Mouse (Mus musculus): Measurements from ENCODE around the gene Tmem255b. TPM values are rescaled to one million over a fixed set of nuclear protein-coding genes. Genes with fewer than 3 reads are reported as not detected.

The Tmem255b gene
- polyA plus RNA-seq, 1 experiment from 2014 or later = 5.8 TPM

DNA sequence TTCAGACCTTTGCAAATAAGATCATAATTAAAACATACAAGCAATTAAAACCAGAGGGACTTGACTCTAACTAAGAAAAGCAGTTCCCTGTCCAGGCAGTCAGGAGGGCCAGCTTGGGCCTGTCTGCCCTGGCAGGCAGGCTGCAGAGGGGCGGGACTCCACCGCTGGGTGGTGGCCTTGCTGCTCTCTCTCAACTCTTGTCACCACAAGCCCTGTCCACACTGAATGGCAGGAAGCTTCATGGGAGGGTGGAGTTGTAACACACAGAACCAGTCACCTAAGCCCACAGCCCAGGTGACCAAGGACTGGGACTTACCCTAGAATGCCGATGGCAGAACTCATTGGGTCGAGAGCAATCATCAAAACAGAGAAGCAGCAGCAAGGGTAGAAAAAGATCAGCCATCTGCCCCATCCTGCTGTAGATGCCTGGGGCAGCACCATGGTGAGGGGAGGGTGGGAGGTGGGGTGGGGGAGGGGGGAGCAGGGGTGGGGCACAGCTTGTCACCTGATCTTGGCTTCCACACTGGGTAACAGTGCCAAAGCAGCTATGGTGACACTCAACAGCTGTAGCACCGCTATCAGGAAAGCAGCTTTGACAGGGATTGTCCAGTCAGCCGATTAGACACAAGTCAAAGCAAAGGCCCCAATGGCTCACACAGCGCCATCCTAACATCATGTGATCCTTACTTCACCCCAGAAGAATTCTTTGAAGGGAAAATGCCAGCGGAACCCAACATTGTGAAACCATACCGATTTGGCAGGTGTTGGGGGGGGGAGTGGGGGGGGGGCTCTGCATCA lies 57.4 kb downstream of the Tmem255b start:
- Histone ChIP-seq H3K9me3 (ENCODE audit: control insufficient read depth) (no peaks in the 10 kb centered on the region), H3K36me3 (ENCODE audit: control insufficient read depth, insufficient read depth) (peaks cover 6% of the 10 kb centered on the region; the same call in 1 of the 2 replicates), H3K4me1 (replicated peaks; ENCODE audit: control insufficient read depth, insufficient read depth, low read length) (peaks cover 14% of the 10 kb centered on the region; the same call in 1 of the 2 replicates), H3K4me3 (ENCODE audit: low read depth, low read length) (peak overlapping the region; percentile 73; the same call in 1 of the 2 replicates), H3K27me3 (replicated peaks; ENCODE audit: control insufficient read depth, insufficient read depth, low read length) (no peaks in the 10 kb centered on the region), H3K4me2 (replicated peaks; ENCODE audit: low read depth) (peak overlapping the region; percentile 95), H3K9ac (ENCODE audit: low read depth, low read length) (no peak overlapping the region), H3K27ac (ENCODE audit: low read depth, low read length) (no peak overlapping the region)
- ATAC-seq = peak; percentile 20; the same call in 1 of the 2 replicates
- WGBS = 55% methylated on average over 9 of the region's 9 CpGs
- TF ChIP-seq CTCF (IDR thresholded peaks at IDR 0.05; ENCODE audit: low read depth) = peak; percentile 43

DNA sequence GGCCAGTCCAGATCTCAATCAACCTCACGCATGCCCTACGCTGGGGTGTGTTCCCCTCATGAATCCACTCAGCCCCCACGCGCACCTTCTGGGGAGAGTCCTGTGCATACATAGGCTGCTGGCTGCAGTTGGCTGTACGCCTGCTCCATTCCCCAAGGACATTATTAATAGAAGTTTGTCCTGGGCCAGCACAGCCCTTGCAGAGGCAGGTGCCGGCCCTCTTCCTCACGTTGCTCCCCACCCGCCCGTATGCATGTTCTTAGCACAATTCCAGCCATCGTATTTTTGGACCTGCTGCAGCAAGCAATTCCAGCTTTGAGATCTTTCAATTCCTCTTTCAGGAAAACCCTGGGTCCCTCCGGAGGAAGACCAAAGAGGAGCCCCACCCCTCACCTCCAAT lies 58.0 kb downstream of the Tmem255b start:
- 59% methylated on average over 11 of the region's 11 CpGs for WGBS
- peak overlapping the region; percentile 54; the same call in 1 of the 2 replicates for H3K9ac ChIP-seq (ENCODE audit: low read depth, low read length)

DNA sequence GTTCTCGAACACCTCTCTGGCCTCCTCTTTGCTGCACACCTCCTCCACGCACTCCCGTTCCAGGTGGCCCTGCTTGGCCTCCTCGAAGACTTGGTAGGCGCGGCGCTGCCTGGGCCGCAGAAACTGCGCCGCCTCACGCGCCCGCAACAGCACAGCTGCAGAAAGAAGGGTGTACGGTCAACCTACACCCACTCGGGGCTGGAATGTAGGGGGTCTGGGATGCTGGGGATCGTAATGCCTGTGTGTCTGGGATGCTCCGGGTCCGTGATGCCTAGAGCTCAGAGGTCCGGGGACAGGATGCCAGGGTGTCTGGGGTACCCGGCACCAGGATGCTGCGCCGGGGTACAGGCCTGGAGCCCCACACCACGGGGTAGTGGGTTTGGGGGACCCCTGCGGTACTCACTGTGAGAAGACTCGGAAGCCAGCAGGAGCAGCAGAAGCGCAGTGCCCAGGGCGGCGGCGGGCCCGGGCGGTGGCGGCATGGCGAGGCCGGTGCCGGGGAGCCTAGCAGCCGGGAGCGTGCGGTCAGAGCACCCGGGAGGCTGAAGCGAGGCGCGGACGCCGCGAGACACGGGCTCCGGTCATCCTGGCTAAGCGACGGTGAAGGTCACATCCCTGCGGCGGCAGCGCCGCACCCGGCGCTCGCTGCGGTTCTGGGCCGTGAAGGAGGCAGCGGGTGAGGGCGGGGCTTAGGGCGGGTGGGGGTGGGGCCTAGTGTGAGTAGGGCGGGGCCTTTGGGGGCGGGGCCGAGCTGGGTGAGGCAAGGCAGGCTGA lies 59.1 kb downstream of the Tmem255b start, which contains the start of gene Gas6:
Gas6 (minus strand) TSS at position 633 of the 774 bp plus-strand sequence.
- peak; percentile 50 for ATAC-seq

More for the DNA sequence above, 58.0 kb downstream of the Tmem255b start:
- H3K9me3 ChIP-seq (ENCODE audit: control insufficient read depth) = no peaks in the 10 kb centered on the region
- peak overlapping the region; percentile 95 for H3K4me2 ChIP-seq (replicated peaks; ENCODE audit: low read depth)
- no peak overlapping the region for H3K27ac ChIP-seq (ENCODE audit: low read depth, low read length)
- H3K36me3 ChIP-seq (ENCODE audit: control insufficient read depth, insufficient read depth) = peaks cover 3% of the 10 kb centered on the region; the same call in 1 of the 2 replicates
- peaks cover 14% of the 10 kb centered on the region; the same call in 1 of the 2 replicates for H3K4me1 ChIP-seq (replicated peaks; ENCODE audit: control insufficient read depth, insufficient read depth, low read length)
- no peak for ATAC-seq
- no peaks in the 10 kb centered on the region for H3K27me3 ChIP-seq (replicated peaks; ENCODE audit: control insufficient read depth, insufficient read depth, low read length)
- no peak for TF ChIP-seq CTCF (IDR thresholded peaks at IDR 0.05; ENCODE audit: low read depth)
- H3K4me3 ChIP-seq (ENCODE audit: low read depth, low read length) = peak overlapping the region; percentile 73

DNA sequence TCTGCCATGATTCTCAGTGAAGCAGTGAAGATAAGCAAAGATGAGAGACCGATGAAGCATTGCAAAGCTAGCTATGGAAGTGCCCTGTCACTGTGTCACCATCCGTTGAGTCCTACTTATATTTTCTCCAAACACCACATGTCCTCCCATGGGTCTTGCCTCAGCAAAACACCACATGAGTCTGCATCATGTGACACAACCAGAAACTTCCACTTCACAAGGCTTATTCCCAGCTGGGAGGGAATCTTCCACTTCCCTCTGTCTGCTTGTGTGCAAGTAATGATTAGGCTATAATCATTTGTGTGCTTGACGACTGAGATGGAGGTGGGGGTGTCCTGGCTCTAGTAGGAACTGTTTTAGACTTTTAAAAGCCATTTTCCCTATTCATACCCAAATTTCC lies 66.2 kb downstream of the Tmem255b start:
- peaks cover 11% of the 10 kb centered on the region for H3K4me1 ChIP-seq (replicated peaks; ENCODE audit: control insufficient read depth, insufficient read depth, low read length)
- no peaks in the 10 kb centered on the region for H3K36me3 ChIP-seq (ENCODE audit: control insufficient read depth, insufficient read depth)
- H3K4me3 ChIP-seq (ENCODE audit: low read depth, low read length) = no peak overlapping the region
- H3K4me2 ChIP-seq (replicated peaks; ENCODE audit: low read depth) = no peak overlapping the region
- H3K9me3 ChIP-seq (ENCODE audit: control insufficient read depth) = no peaks in the 10 kb centered on the region
- H3K9ac ChIP-seq (ENCODE audit: low read depth, low read length) = no peak overlapping the region
- ATAC-seq = no peak
- 78% methylated on average over 3 of the region's 3 CpGs for WGBS
- no peak for TF ChIP-seq CTCF (IDR thresholded peaks at IDR 0.05; ENCODE audit: low read depth)
- H3K27ac ChIP-seq (ENCODE audit: low read depth, low read length) = no peak overlapping the region
- H3K27me3 ChIP-seq (replicated peaks; ENCODE audit: control insufficient read depth, insufficient read depth, low read length) = no peaks in the 10 kb centered on the region

More for the DNA sequence above, 59.1 kb downstream of the Tmem255b start, which contains the start of gene Gas6:
- TF ChIP-seq CTCF (IDR thresholded peaks at IDR 0.05; ENCODE audit: low read depth) = no peak
- H3K9ac ChIP-seq (ENCODE audit: low read depth, low read length) = peak within 1 kb of the TSS; percentile 54
- no peaks in the 10 kb centered on the region for H3K9me3 ChIP-seq (ENCODE audit: control insufficient read depth)
- H3K27ac ChIP-seq (ENCODE audit: low read depth, low read length) = peak within 1 kb of the TSS; percentile 46; the same call in 1 of the 2 replicates
- peak within 1 kb of the TSS; percentile 95 for H3K4me2 ChIP-seq (replicated peaks; ENCODE audit: low read depth)
- H3K36me3 ChIP-seq (ENCODE audit: control insufficient read depth, insufficient read depth) = no peaks in the 10 kb centered on the region; the same call in 1 of the 2 replicates
- H3K4me3 ChIP-seq (ENCODE audit: low read depth, low read length) = peak within 1 kb of the TSS; percentile 73
- peaks cover 14% of the 10 kb centered on the region; the same call in 1 of the 2 replicates for H3K4me1 ChIP-seq (replicated peaks; ENCODE audit: control insufficient read depth, insufficient read depth, low read length)
- H3K27me3 ChIP-seq (replicated peaks; ENCODE audit: control insufficient read depth, insufficient read depth, low read length) = no peaks in the 10 kb centered on the region
- 2% methylated on average over 60 of the region's 64 CpGs for WGBS

DNA sequence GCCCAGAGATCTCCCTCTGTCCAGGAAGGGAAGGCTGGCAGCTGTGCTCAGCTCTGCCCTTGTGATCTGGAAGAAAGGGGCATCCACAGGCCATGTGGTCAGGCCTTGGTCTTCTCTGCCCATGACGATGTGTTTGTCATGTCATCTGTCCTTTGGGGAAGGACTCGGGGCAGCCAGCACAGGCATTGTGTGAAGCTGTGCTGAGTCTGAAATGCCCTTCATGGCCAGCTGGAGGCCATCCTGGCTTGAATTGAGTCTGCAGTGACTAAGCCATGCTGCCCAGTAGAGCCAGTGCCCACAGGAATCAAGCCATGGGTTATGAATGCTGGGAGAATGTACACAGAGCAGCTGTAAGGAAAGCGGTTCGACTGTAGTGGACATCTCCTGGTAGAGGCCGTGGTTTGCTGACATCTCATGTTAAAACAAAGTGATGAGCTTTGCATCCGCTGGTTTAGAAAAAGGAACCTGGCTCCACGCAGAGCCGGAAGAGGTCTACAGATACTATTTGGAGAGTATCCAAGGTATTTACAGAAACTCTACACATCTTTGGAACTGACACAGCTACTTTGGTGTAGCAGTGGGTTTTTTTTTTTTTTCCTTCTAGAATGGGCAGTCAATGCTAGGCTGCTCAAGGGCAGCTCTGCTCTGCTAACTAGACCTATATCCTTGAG lies 69.1 kb downstream of the Tmem255b start:
- H3K27ac ChIP-seq (ENCODE audit: low read depth, low read length) = no peak overlapping the region
- no peak overlapping the region for H3K4me3 ChIP-seq (ENCODE audit: low read depth, low read length)
- H3K27me3 ChIP-seq (replicated peaks; ENCODE audit: control insufficient read depth, insufficient read depth, low read length) = no peaks in the 10 kb centered on the region
- H3K4me1 ChIP-seq (replicated peaks; ENCODE audit: control insufficient read depth, insufficient read depth, low read length) = peaks cover 22% of the 10 kb centered on the region
- no peak for ATAC-seq
- H3K36me3 ChIP-seq (ENCODE audit: control insufficient read depth, insufficient read depth) = no peaks in the 10 kb centered on the region
- 0 out of 2 replicates have a peak, but pooled peaks have one; percentile 6 for TF ChIP-seq CTCF (IDR thresholded peaks at IDR 0.05; ENCODE audit: low read depth)
- H3K4me2 ChIP-seq (replicated peaks; ENCODE audit: low read depth) = no peak overlapping the region
- H3K9ac ChIP-seq (ENCODE audit: low read depth, low read length) = no peak overlapping the region
- H3K9me3 ChIP-seq (ENCODE audit: control insufficient read depth) = no peaks in the 10 kb centered on the region
- 68% methylated on average over 8 of the region's 8 CpGs for WGBS

Measured in intestine, postnatal 0 days (tissue).